Mouse (Mus musculus): ENCODE measurements around the gene Slc38a10. TPM values are rescaled to one million over a fixed set of nuclear protein-coding genes. Genes with fewer than 3 reads are reported as not detected.

Gene Slc38a10
- polyA plus RNA-seq (2014; fragmentation: Nextera tagmentation; extraction: Ambion mirVana): 68.4 and 71.1 TPM in 2 replicates

GRCm38 (mm10) chr11:120151113-120151494 lies at the start of gene Slc38a10:
TSS of gene Slc38a10 (minus strand) at chr11:120151346.
- peak within 1 kb of the TSS; percentile 71; the same call in 1 of the 2 replicates for H3K27ac ChIP-seq (ENCODE audit: low read length)
- H3K9me3 ChIP-seq (ENCODE audit: control insufficient read depth, low read depth, low read length): no peaks in the 10 kb centered on the region
- no peaks in the 10 kb centered on the region for H3K27me3 ChIP-seq (ENCODE audit: control insufficient read depth, insufficient read depth, low read length)
- peaks cover 8% of the 10 kb centered on the region for H3K4me1 ChIP-seq (ENCODE audit: control insufficient read depth, insufficient read depth, low read length)
- H3K4me2 ChIP-seq (replicated peaks; ENCODE audit: low read depth, low read length): peak within 1 kb of the TSS; percentile 92
- peak; percentile 96 for ATAC-seq (ENCODE audit: insufficient number of reproducible peaks, insufficient read depth, low FRiP score, low read depth)
- H3K4me3 ChIP-seq (ENCODE audit: low read depth, low read length): peak within 1 kb of the TSS; percentile 91
- no peaks in the 10 kb centered on the region for H3K36me3 ChIP-seq (ENCODE audit: control insufficient read depth, insufficient read depth, low read length)
- 1% methylated on average over 28 of the region's 28 CpGs for WGBS
- peak within 1 kb of the TSS; percentile 74 for H3K9ac ChIP-seq (replicated peaks; ENCODE audit: low read depth, low read length)

GRCm38 (mm10) chr11:120200621-120201020 lies 49.5 kb upstream of the Slc38a10 start:
- peaks cover 6% of the 10 kb centered on the region; the same call in 1 of the 2 replicates for H3K4me1 ChIP-seq (ENCODE audit: control insufficient read depth, insufficient read depth, low read length)
- no peaks in the 10 kb centered on the region for H3K27me3 ChIP-seq (ENCODE audit: control insufficient read depth, insufficient read depth, low read length)
- no peak overlapping the region for H3K4me3 ChIP-seq (ENCODE audit: low read depth, low read length)
- H3K9ac ChIP-seq (replicated peaks; ENCODE audit: low read depth, low read length): no peak overlapping the region
- WGBS: 67% methylated on average over 6 of the region's 6 CpGs
- no peak overlapping the region for H3K27ac ChIP-seq (ENCODE audit: low read length)
- no peak for ATAC-seq (ENCODE audit: insufficient number of reproducible peaks, insufficient read depth, low FRiP score, low read depth)
- no peaks in the 10 kb centered on the region for H3K9me3 ChIP-seq (ENCODE audit: control insufficient read depth, low read depth, low read length)
- H3K36me3 ChIP-seq (ENCODE audit: control insufficient read depth, insufficient read depth, low read length): no peaks in the 10 kb centered on the region
- H3K4me2 ChIP-seq (replicated peaks; ENCODE audit: low read depth, low read length): no peak overlapping the region

GRCm38 (mm10) chr11:120199766-120200165 lies 48.6 kb upstream of the Slc38a10 start:
- Histone ChIP-seq H3K36me3 (ENCODE audit: control insufficient read depth, insufficient read depth, low read length) (no peaks in the 10 kb centered on the region), H3K27me3 (ENCODE audit: control insufficient read depth, insufficient read depth, low read length) (no peaks in the 10 kb centered on the region), H3K4me2 (replicated peaks; ENCODE audit: low read depth, low read length) (no peak overlapping the region), H3K9ac (replicated peaks; ENCODE audit: low read depth, low read length) (no peak overlapping the region), H3K4me1 (ENCODE audit: control insufficient read depth, insufficient read depth, low read length) (peaks cover 6% of the 10 kb centered on the region; the same call in 1 of the 2 replicates), H3K9me3 (ENCODE audit: control insufficient read depth, low read depth, low read length) (no peaks in the 10 kb centered on the region), H3K27ac (ENCODE audit: low read length) (peak overlapping the region; percentile 45; the same call in 1 of the 2 replicates), H3K4me3 (ENCODE audit: low read depth, low read length) (no peak overlapping the region)
- ATAC-seq (ENCODE audit: insufficient number of reproducible peaks, insufficient read depth, low FRiP score, low read depth): no peak
- 60% methylated on average over 7 of the region's 7 CpGs for WGBS

- H3K9me3 ChIP-seq (ENCODE audit: control insufficient read depth, low read depth, low read length): no peaks in the 10 kb centered on the region
- H3K4me3 ChIP-seq (ENCODE audit: low read depth, low read length): no peak overlapping the region
- no peaks in the 10 kb centered on the region for H3K27me3 ChIP-seq (ENCODE audit: control insufficient read depth, insufficient read depth, low read length)
- no peaks in the 10 kb centered on the region for H3K36me3 ChIP-seq (ENCODE audit: control insufficient read depth, insufficient read depth, low read length)
- H3K4me1 ChIP-seq (ENCODE audit: control insufficient read depth, insufficient read depth, low read length): peaks cover 6% of the 10 kb centered on the region; the same call in 1 of the 2 replicates
- H3K9ac ChIP-seq (replicated peaks; ENCODE audit: low read depth, low read length): no peak overlapping the region
- WGBS: 23% methylated on average over 13 of the region's 13 CpGs
- H3K4me2 ChIP-seq (replicated peaks; ENCODE audit: low read depth, low read length): no peak overlapping the region
- no peak for ATAC-seq (ENCODE audit: insufficient number of reproducible peaks, insufficient read depth, low FRiP score, low read depth)
- no peak overlapping the region for H3K27ac ChIP-seq (ENCODE audit: low read length)
Measured at GRCm38 (mm10) chr11:120198831-120199230, 47.7 kb upstream of the Slc38a10 start.

GRCm38 (mm10) chr11:120190526-120191412 lies 39.6 kb upstream of the Slc38a10 start:
- no peaks in the 10 kb centered on the region for H3K36me3 ChIP-seq (ENCODE audit: control insufficient read depth, insufficient read depth, low read length)
- peak overlapping the region; percentile 66 for H3K4me3 ChIP-seq (ENCODE audit: low read depth, low read length)
- 38% methylated on average over 14 of the region's 14 CpGs for WGBS
- H3K4me2 ChIP-seq (replicated peaks; ENCODE audit: low read depth, low read length): peak overlapping the region; percentile 94
- peak overlapping the region; percentile 36; the same call in 1 of the 2 replicates for H3K9ac ChIP-seq (replicated peaks; ENCODE audit: low read depth, low read length)
- no peak for ATAC-seq (ENCODE audit: insufficient number of reproducible peaks, insufficient read depth, low FRiP score, low read depth)
- peak overlapping the region; percentile 97 for H3K27ac ChIP-seq (ENCODE audit: low read length)
- H3K9me3 ChIP-seq (ENCODE audit: control insufficient read depth, low read depth, low read length): no peaks in the 10 kb centered on the region
- no peaks in the 10 kb centered on the region for H3K27me3 ChIP-seq (ENCODE audit: control insufficient read depth, insufficient read depth, low read length)
- peaks cover 22% of the 10 kb centered on the region for H3K4me1 ChIP-seq (ENCODE audit: control insufficient read depth, insufficient read depth, low read length)

- Histone ChIP-seq H3K27me3 (ENCODE audit: control insufficient read depth, insufficient read depth, low read length) (no peaks in the 10 kb centered on the region), H3K4me2 (replicated peaks; ENCODE audit: low read depth, low read length) (peak overlapping the region; percentile 94), H3K4me3 (ENCODE audit: low read depth, low read length) (peak overlapping the region; percentile 66), H3K9me3 (ENCODE audit: control insufficient read depth, low read depth, low read length) (no peaks in the 10 kb centered on the region), H3K36me3 (ENCODE audit: control insufficient read depth, insufficient read depth, low read length) (0 out of 2 replicates have a peak, but pooled peaks cover 4% of the 10 kb centered on the region), H3K9ac (replicated peaks; ENCODE audit: low read depth, low read length) (peak overlapping the region; percentile 99), H3K4me1 (ENCODE audit: control insufficient read depth, insufficient read depth, low read length) (peaks cover 32% of the 10 kb centered on the region), H3K27ac (ENCODE audit: low read length) (peak overlapping the region; percentile 97)
- ATAC-seq (ENCODE audit: insufficient number of reproducible peaks, insufficient read depth, low FRiP score, low read depth): peak; percentile 93
- WGBS: 1% methylated on average over 67 of the region's 68 CpGs
Measured at GRCm38 (mm10) chr11:120189459-120190312, 38.5 kb upstream of the Slc38a10 start.

GRCm38 (mm10) chr11:120188481-120189441 lies 37.6 kb upstream of the Slc38a10 start:
- Histone ChIP-seq H3K9ac (replicated peaks; ENCODE audit: low read depth, low read length) (peak overlapping the region; percentile 99), H3K4me1 (ENCODE audit: control insufficient read depth, insufficient read depth, low read length) (peaks cover 42% of the 10 kb centered on the region), H3K36me3 (ENCODE audit: control insufficient read depth, insufficient read depth, low read length) (0 out of 2 replicates have a peak, but pooled peaks cover 4% of the 10 kb centered on the region), H3K4me3 (ENCODE audit: low read depth, low read length) (peak overlapping the region; percentile 66), H3K4me2 (replicated peaks; ENCODE audit: low read depth, low read length) (peak overlapping the region; percentile 94), H3K27ac (ENCODE audit: low read length) (peak overlapping the region; percentile 97), H3K27me3 (ENCODE audit: control insufficient read depth, insufficient read depth, low read length) (no peaks in the 10 kb centered on the region), H3K9me3 (ENCODE audit: control insufficient read depth, low read depth, low read length) (no peaks in the 10 kb centered on the region)
- WGBS: under 1% methylated on average over 41 of the region's 41 CpGs
- no peak for ATAC-seq (ENCODE audit: insufficient number of reproducible peaks, insufficient read depth, low FRiP score, low read depth)

Measured in stomach, embryonic 14.5 days (tissue).